Mouse (Mus musculus) Patski (cell line): ENCODE results near the gene Ptx4. TPM values are rescaled to one million over a fixed set of nuclear protein-coding genes. Genes with fewer than 3 reads are reported as not detected.

Experiments used
- ATAC-seq: fragments of 100-300 bp; one replicate; pipeline ENCODE4 v1.8.0; 2021
- CTCF ChIA-PET: fragments of 350-600 bp; sonication (Branson Sonifier 250); formaldehyde crosslinking; loops from one replicate; lab custom pipeline; 2022; ENCODE audit warnings: inconsistent platforms; lab: Charles Lee
- POLR2A ChIA-PET: fragments of 350-600 bp; sonication (Branson Sonifier 250); formaldehyde crosslinking; loops from one replicate; lab custom pipeline; 2022; ENCODE audit warnings: antibody characterized with exemption, inconsistent platforms; lab: Charles Lee
- DNase-seq: peaks from one replicate; pipeline ENCODE4 v3.0.0-alpha.2; 2011; ENCODE audit warnings: low read depth, low spot score
- H3K27me3 ChIP-seq: fragments of 371-371 bp; one replicate; pipeline ENCODE4 v1.5.1; 2021
- CTCF ChIP-seq: fragments of 100-300 bp; IDR thresholded peaks from one replicate; pipeline ENCODE4 v1.5.1; 2021
- in situ Hi-C: fragments of 300-500 bp; cut with MboI; formaldehyde crosslinking; loops from 3 replicates; pipeline ENCODE4 v1.11.1; 2018; ENCODE audit warnings: low pct_unique_long_range_greater_than_20kb, mixed read lengths
- polyA plus RNA-seq: library from polyadenylated mRNA; unstranded; gene quantifications from one replicate; pipeline ENCODE4 v1.2.3, GENCODE M21; 2021

Gene Ptx4
- polyA plus RNA-seq: 0.05 TPM

DNA sequence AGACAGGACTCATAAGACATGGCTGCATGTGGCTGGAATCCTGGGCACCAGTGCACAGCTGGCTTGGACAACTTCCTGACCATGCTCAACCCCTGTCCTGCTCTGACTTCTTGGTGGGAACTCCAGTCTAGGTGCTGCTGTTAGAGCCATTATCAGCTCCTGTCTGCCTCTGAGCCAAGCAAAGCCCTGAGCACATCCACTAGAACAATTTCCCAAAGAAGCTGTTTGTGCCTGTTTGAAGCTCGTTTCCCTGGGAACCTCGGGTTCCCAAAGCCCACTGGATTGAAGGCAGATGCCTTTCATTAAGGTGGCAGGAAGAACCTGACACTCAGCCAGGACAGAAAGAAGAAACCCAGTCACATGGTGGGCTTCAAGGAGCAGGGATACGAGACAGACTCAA lies at the start of gene Ptx4:
Gene Ptx4 (plus strand): TSS at position 355 of the 400 bp plus-strand sequence.
- H3K27me3 ChIP-seq: peaks cover 5% of the 10 kb centered on the region
- ATAC-seq: no peak
- ChIA-PET POLR2A (no interaction called here), CTCF (interaction anchor here (0.8 to 1.5 kb wide), 2 partner anchors 9 kb away, joined by 3 read pairs; no protein-coding TSS in a partner anchor)
- in situ Hi-C loops: no loop called here
- no peak for TF ChIP-seq CTCF
- DNase-seq: no peak

GRCm38 (mm10) chr17:25076906-25077305 lies 43.7 kb upstream of the Ptx4 start:
- POLR2A ChIA-PET: no interaction called here
- H3K27me3 ChIP-seq: no peaks in the 10 kb centered on the region
- CTCF ChIA-PET: interaction anchor here (1.5 to 1.7 kb wide), 2 partner anchors 11 to 19 kb away, joined by 4 to 6 read pairs; no protein-coding TSS in a partner anchor
- in situ Hi-C loops: no loop called here
- ATAC-seq (no peak), DNase-seq (no peak)
- no peak for TF ChIP-seq CTCF

GRCm38 (mm10) chr17:25077771-25078372 lies 42.7 kb upstream of the Ptx4 start:
- no peak for TF ChIP-seq CTCF
- CTCF ChIA-PET: interaction anchor here (1.5 to 1.7 kb wide), 2 partner anchors 12 to 18 kb away, joined by 4 to 6 read pairs; no protein-coding TSS in a partner anchor
- in situ Hi-C loops: no loop called here
- POLR2A ChIA-PET: no interaction called here
- ATAC-seq (peak; percentile 56), DNase-seq (peak; percentile 33)
- no peaks in the 10 kb centered on the region for H3K27me3 ChIP-seq

DNA sequence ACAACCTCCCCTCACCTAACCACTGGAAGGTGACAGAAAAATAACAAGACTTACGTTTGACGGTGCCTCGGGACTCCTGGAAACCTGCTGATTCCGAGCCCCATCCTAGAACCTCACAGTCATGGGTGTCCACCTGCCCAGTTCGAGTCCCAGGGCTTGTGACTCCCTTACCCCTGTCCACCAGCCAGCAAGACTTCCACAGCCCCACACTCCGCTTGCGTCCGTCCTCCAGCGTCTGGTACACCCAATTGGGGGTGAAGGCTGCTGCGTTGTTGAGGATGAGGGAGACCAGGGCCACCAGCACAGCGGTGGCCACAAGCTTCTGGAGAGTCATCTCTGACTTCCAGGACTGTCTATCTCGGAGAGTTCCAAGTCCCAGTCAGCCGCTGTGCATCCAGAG lies 40.4 kb upstream of the Ptx4 start:
- no peak for DNase-seq
- TF ChIP-seq CTCF: no peak
- no peak for ATAC-seq
- H3K27me3 ChIP-seq: no peaks in the 10 kb centered on the region
- in situ Hi-C loops: no loop called here
- POLR2A ChIA-PET: no interaction called here
- CTCF ChIA-PET: no interaction called here

- no peak for DNase-seq
- no peaks in the 10 kb centered on the region for H3K27me3 ChIP-seq
- TF ChIP-seq CTCF: no peak
- POLR2A ChIA-PET: no interaction called here
- CTCF ChIA-PET: no interaction called here
- no peak for ATAC-seq
- in situ Hi-C loops: no loop called here
These were observed 39.6 kb upstream of the Ptx4 start for GRCm38 (mm10) chr17:25080960-25081381.

GRCm38 (mm10) chr17:25082081-25082847 lies 38.3 kb upstream of the Ptx4 start:
- in situ Hi-C loops: no loop called here
- H3K27me3 ChIP-seq: no peaks in the 10 kb centered on the region
- ChIA-PET CTCF (no interaction called here), POLR2A (no interaction called here)
- no peak for TF ChIP-seq CTCF
- no peak for ATAC-seq
- DNase-seq: no peak

- ATAC-seq (no peak), DNase-seq (no peak)
- TF ChIP-seq CTCF: no peak
- in situ Hi-C loops: no loop called here
- ChIA-PET CTCF (no interaction called here), POLR2A (no interaction called here)
- H3K27me3 ChIP-seq: no peaks in the 10 kb centered on the region
These were observed 37.7 kb upstream of the Ptx4 start for GRCm38 (mm10) chr17:25082887-25083286.

DNA sequence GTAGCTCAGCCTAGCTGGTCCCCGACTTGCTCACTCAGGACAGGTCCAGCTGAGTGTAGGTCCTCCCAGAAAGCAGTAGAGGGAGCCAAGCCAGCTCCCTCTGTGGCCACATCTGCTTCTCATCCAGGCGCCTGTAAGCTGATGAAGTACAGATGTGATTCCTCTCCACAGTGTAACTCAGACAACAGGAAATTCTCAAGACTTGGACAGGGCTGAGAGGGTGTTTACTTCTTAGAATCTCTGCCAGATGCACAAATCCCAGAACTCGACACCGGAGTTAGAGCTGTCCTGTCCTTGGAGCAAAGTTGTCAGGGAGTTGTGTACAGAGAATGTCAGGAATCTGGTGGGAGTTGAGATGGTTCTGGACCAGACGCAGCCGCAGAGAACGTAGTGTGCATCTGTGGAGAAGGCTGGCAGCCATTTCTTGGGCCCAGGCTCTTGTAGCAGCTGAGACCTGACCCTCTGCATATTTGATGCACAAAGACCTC lies 37.1 kb upstream of the Ptx4 start, which contains the start of gene Tmem204:
Gene Tmem204 (minus strand): TSS at position 148 of the 488 bp plus-strand sequence.
- H3K27me3 ChIP-seq: no peaks in the 10 kb centered on the region
- ATAC-seq (no peak), DNase-seq (no peak)
- POLR2A ChIA-PET: no interaction called here
- in situ Hi-C loops: no loop called here
- TF ChIP-seq CTCF: no peak
- CTCF ChIA-PET: no interaction called here

DNA sequence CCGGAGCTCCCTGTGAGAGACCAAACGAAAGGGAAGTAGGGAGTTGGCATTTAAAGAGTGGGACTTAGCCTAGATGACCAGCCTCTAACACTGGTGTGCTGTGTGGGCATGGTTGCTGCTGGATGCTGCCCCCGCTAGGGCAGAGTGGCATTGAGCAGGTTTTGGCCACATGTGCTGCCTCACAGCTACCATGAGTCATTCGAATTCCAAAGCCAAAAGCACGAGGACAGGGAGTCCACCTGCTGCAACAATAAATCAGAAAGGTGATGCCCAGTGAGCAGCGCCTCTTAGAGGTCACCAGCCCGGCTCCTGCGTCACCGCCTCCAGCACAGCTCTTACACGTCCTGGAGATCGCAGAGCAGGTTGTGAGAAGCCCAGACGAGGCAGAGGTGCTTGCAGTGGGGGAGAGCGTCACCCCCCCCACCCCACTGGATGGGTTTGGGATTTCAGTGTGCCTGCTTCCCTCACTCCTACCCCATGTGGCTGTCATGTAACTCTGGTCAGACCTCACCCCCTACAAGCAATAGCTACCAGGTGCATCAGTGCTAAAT lies 35.6 kb upstream of the Ptx4 start:
- ATAC-seq: no peak
- CTCF ChIA-PET: interaction anchor here (1.2 kb wide), 1 partner anchor 9 kb away, joined by 3 read pairs; no protein-coding TSS in a partner anchor
- POLR2A ChIA-PET: interaction anchor here (0.9 to 1.0 kb wide), 2 partner anchors 11 to 22 kb away, joined by 3 read pairs; no protein-coding TSS in a partner anchor
- DNase-seq: peak; percentile 9
- TF ChIP-seq CTCF: no peak
- in situ Hi-C loops: no loop called here
- H3K27me3 ChIP-seq: no peaks in the 10 kb centered on the region

DNA sequence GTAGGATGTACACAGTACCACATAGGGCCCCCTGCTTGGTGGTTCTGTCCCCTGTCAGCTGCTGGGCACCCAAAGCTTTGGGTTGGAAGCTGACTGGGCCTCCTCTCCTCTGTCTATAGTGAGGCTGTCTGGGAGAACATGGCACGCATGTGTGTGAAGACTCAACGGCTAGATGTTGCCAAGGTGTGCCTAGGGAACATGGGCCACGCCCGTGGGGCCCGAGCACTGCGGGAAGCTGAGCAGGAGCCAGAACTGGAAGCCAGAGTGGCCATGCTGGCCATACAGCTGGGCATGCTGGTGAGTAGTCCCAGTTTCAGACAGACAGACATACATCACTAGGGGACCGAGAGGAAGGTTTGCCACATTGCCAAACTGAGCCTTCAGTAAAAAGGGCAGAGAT lies 33.8 kb upstream of the Ptx4 start:
- CTCF ChIA-PET: no interaction called here
- no peak for TF ChIP-seq CTCF
- ATAC-seq (no peak), DNase-seq (no peak)
- POLR2A ChIA-PET: no interaction called here
- in situ Hi-C loops: no loop called here
- H3K27me3 ChIP-seq: no peaks in the 10 kb centered on the region
